Mouse (Mus musculus) liver, adult 2 months (tissue): ENCODE measurements around the gene Slc25a27. TPM values are rescaled to one million over a fixed set of nuclear protein-coding genes. Genes with fewer than 3 reads are reported as not detected.

Source experiments
- DNase-seq: peaks from one replicate; pipeline ENCODE4 v3.0.0-alpha.2; 2011; ENCODE audit warnings: low read depth, low spot score; ENCODE audit errors: extremely low read depth
- H3K27ac ChIP-seq: fragments of 200-500 bp; replicated peaks from 2 replicates; pipeline ENCODE4 v1.5.1; 2012; ENCODE audit warnings: low read depth, mild to moderate bottlenecking, control low read depth, inconsistent platforms, low read length; ENCODE audit not compliant: insufficient read depth
- H3K27me3 ChIP-seq: fragments of 200-500 bp; 2 replicates; pipeline ENCODE4 v1.6.1; 2012; ENCODE audit warnings: mild to moderate bottlenecking, moderate library complexity, low read length, inconsistent platforms; ENCODE audit not compliant: control insufficient read depth, insufficient read depth
- H3K36me3 ChIP-seq: fragments of 200-500 bp; 2 replicates; pipeline ENCODE4 v1.6.1; 2012; ENCODE audit warnings: low read length, inconsistent platforms; ENCODE audit not compliant: control insufficient read depth, insufficient read depth
- H3K4me1 ChIP-seq: fragments of 200-500 bp; 2 replicates; pipeline ENCODE4 v1.6.1; 2011; ENCODE audit warnings: low read length; ENCODE audit not compliant: control insufficient read depth, insufficient read depth
- H3K4me3 ChIP-seq: fragments of 200-500 bp; 2 replicates; pipeline ENCODE4 v1.5.1; 2011; ENCODE audit warnings: low read depth, mild to moderate bottlenecking, control low read depth, low read length, moderate library complexity; ENCODE audit not compliant: insufficient read depth
- H3K79me2 ChIP-seq: fragments of 200-500 bp; 2 replicates; pipeline ENCODE4 v1.6.1; 2012; ENCODE audit warnings: inconsistent platforms, mild to moderate bottlenecking, low read length, moderate library complexity; ENCODE audit not compliant: control insufficient read depth, insufficient read depth
- H3K9ac ChIP-seq: fragments of 200-500 bp; 2 replicates; pipeline ENCODE4 v1.6.1; 2012; ENCODE audit warnings: low read depth, mild to moderate bottlenecking, control low read depth, inconsistent platforms, low read length
- CTCF ChIP-seq: fragments of 200-500 bp; IDR thresholded peaks from 2 replicates; pipeline ENCODE4 v1.5.1; 2011; ENCODE audit warnings: low read depth, low read length, control low read depth
- POLR2A ChIP-seq: fragments of 200-500 bp; IDR thresholded peaks from 2 replicates; pipeline ENCODE4 v1.6.1; 2011; ENCODE audit warnings: low read length, control low read depth; ENCODE audit not compliant: insufficient read depth; ENCODE audit errors: extremely low read depth
- WGBS: fragments of 180-500 bp; shearing (Covaris S2); methylation state at CpG from one replicate; pipeline ENCODE4 v1.1.7; 2018; 5-methylcytosine and 5-hydroxymethylcytosine counted together
- polyA plus RNA-seq: library from polyadenylated mRNA; depleted of rRNA; stranded (reverse); fragments of >200 nt; gene quantifications from 2 replicates; pipeline ENCODE4 v1.2.3, GENCODE M21; 2012
- total RNA-seq: library from RNA; depleted of rRNA; stranded (reverse); fragments of >200 nt; gene quantifications from 2 replicates; pipeline ENCODE4 v1.2.3, GENCODE M21; 2014

Slc25a27 gene
- total and polyA plus RNA-seq, 2 experiments, result 1.2 to 2.6 TPM

- H3K36me3 ChIP-seq, result no peaks in the 10 kb centered on the region
- no peaks in the 10 kb centered on the region for H3K4me1 ChIP-seq
- no peak for DNase-seq
- H3K27ac ChIP-seq, result no peak overlapping the region
- no peak overlapping the region for H3K4me3 ChIP-seq
- H3K9ac ChIP-seq, result no peak overlapping the region
- peaks cover 20% of the 10 kb centered on the region for H3K27me3 ChIP-seq
- WGBS, result 90% methylated on average over 10 of the region's 10 CpGs
- no peaks in the 10 kb centered on the region for H3K79me2 ChIP-seq
- TF ChIP-seq CTCF, result no peak
- TF ChIP-seq POLR2A, result no peak
These were observed 38.8 kb downstream of the Slc25a27 start for GRCm38 (mm10) chr17:43628246-43628645.

- no peaks in the 10 kb centered on the region for H3K36me3 ChIP-seq
- WGBS, result 69% methylated on average over 10 of the region's 10 CpGs
- no peaks in the 10 kb centered on the region for H3K79me2 ChIP-seq
- H3K27ac ChIP-seq, result no peak overlapping the region
- H3K27me3 ChIP-seq, result no peaks in the 10 kb centered on the region; the same call in 1 of the 2 replicates
- no peaks in the 10 kb centered on the region for H3K4me1 ChIP-seq
- DNase-seq, result peak; percentile 5
- no peak overlapping the region for H3K9ac ChIP-seq
- TF ChIP-seq POLR2A (no peak), CTCF (no peak)
- H3K4me3 ChIP-seq, result no peak overlapping the region
These were observed 44.9 kb downstream of the Slc25a27 start for GRCm38 (mm10) chr17:43622076-43622475.

- Histone ChIP-seq H3K9ac (no peak overlapping the region), H3K36me3 (no peaks in the 10 kb centered on the region), H3K27ac (no peak overlapping the region), H3K4me1 (no peaks in the 10 kb centered on the region), H3K27me3 (no peaks in the 10 kb centered on the region), H3K4me3 (no peak overlapping the region), H3K79me2 (no peaks in the 10 kb centered on the region)
- DNase-seq, result no peak
- TF ChIP-seq POLR2A (no peak), CTCF (no peak)
- WGBS, result 84% methylated on average over 9 of the region's 9 CpGs
These were observed 47.9 kb downstream of the Slc25a27 start for GRCm38 (mm10) chr17:43619156-43619555.

- no peaks in the 10 kb centered on the region for H3K27me3 ChIP-seq
- DNase-seq, result no peak
- H3K4me3 ChIP-seq, result no peak overlapping the region
- H3K9ac ChIP-seq, result no peak overlapping the region
- H3K27ac ChIP-seq, result no peak overlapping the region
- 44% methylated on average over 3 of the region's 3 CpGs for WGBS
- no peaks in the 10 kb centered on the region for H3K4me1 ChIP-seq
- no peak for TF ChIP-seq POLR2A
- no peak for TF ChIP-seq CTCF
- H3K79me2 ChIP-seq, result no peaks in the 10 kb centered on the region
- H3K36me3 ChIP-seq, result no peaks in the 10 kb centered on the region
These were observed 54.8 kb downstream of the Slc25a27 start for GRCm38 (mm10) chr17:43612221-43612620.

- Histone ChIP-seq H3K27ac (no peak overlapping the region), H3K36me3 (no peaks in the 10 kb centered on the region), H3K4me3 (no peak overlapping the region), H3K79me2 (no peaks in the 10 kb centered on the region), H3K4me1 (no peaks in the 10 kb centered on the region), H3K27me3 (no peaks in the 10 kb centered on the region), H3K9ac (no peak overlapping the region)
- WGBS, result 19% methylated on average over 7 of the region's 7 CpGs
- TF ChIP-seq POLR2A, result no peak
- TF ChIP-seq CTCF, result peak; percentile 69; the same call in 1 of the 2 replicates
- DNase-seq, result no peak
These were observed 55.4 kb downstream of the Slc25a27 start for GRCm38 (mm10) chr17:43611586-43611985.

GRCm38 (mm10) chr17:43606704-43607103 is 60.3 kb downstream of the Slc25a27 start:
- peak; percentile 94 for TF ChIP-seq CTCF
- TF ChIP-seq POLR2A, result no peak

More at GRCm38 (mm10) chr17:43606704-43607103, 60.3 kb downstream of the Slc25a27 start:
- Histone ChIP-seq H3K4me1 (no peaks in the 10 kb centered on the region), H3K4me3 (no peak overlapping the region), H3K9ac (no peak overlapping the region), H3K79me2 (no peaks in the 10 kb centered on the region), H3K27me3 (no peaks in the 10 kb centered on the region), H3K36me3 (no peaks in the 10 kb centered on the region), H3K27ac (no peak overlapping the region)
- DNase-seq, result peak; percentile 40
- WGBS, result 10% methylated on average over 3 of the region's 3 CpGs
